Mouse (Mus musculus) large intestine, adult 2 months (tissue): ENCODE measurements around the gene Vav3. TPM values are rescaled to one million over a fixed set of nuclear protein-coding genes. Genes with fewer than 3 reads are reported as not detected.

Experiments used
- DNase-seq: peaks from one replicate; pipeline ENCODE4 v3.0.0-alpha.2; 2012; ENCODE audit warnings: low read depth, low spot score
- WGBS: fragments of 180-500 bp; shearing (Covaris S2); methylation state at CpG from one replicate; pipeline ENCODE4 v1.1.7; 2018; 5-methylcytosine and 5-hydroxymethylcytosine counted together
- polyA plus RNA-seq: library from polyadenylated mRNA; depleted of rRNA; stranded (reverse); fragments of >200 nt; gene quantifications from 2 replicates; pipeline ENCODE4 v1.2.3, GENCODE M21; 2012

Vav3 gene
- polyA plus RNA-seq, 1 experiment: 1.3 TPM

- 67% methylated on average over 11 of the region's 11 CpGs for WGBS
- no peak for DNase-seq
Measured at GRCm38 (mm10) chr3:109490561-109491296, 150.3 kb downstream of the Vav3 start.

GRCm38 (mm10) chr3:109491568-109491967 is 151.1 kb downstream of the Vav3 start:
- DNase-seq: peak; percentile 33
- WGBS: 3% methylated on average over 2 of the region's 2 CpGs

- DNase-seq: no peak
- 70% methylated on average over 5 of the region's 5 CpGs for WGBS
Measured at GRCm38 (mm10) chr3:109496461-109496860, 156.0 kb downstream of the Vav3 start.

- WGBS: 66% methylated on average over 4 of the region's 4 CpGs
- no peak for DNase-seq
Measured at GRCm38 (mm10) chr3:109497074-109497473, 156.6 kb downstream of the Vav3 start.

GRCm38 (mm10) chr3:109499861-109500456 is 159.5 kb downstream of the Vav3 start:
- no peak for DNase-seq
- 92% methylated on average over 1 of the region's 1 CpGs for WGBS

GRCm38 (mm10) chr3:109509784-109510183 is 169.3 kb downstream of the Vav3 start:
- DNase-seq: no peak
- WGBS: 46% methylated on average over 1 of the region's 1 CpGs

GRCm38 (mm10) chr3:109511849-109512248 is 171.4 kb downstream of the Vav3 start:
- WGBS: 58% methylated on average over 1 of the region's 1 CpGs
- no peak for DNase-seq

- 56% methylated on average over 3 of the region's 3 CpGs for WGBS
- no peak for DNase-seq
Measured at GRCm38 (mm10) chr3:109515479-109515878, 175.0 kb downstream of the Vav3 start.

GRCm38 (mm10) chr3:109516372-109516771 is 175.9 kb downstream of the Vav3 start:
- WGBS: 93% methylated on average over 10 of the region's 10 CpGs
- no peak for DNase-seq

GRCm38 (mm10) chr3:109522115-109522514 is 181.7 kb downstream of the Vav3 start:
- 72% methylated on average over 7 of the region's 7 CpGs for WGBS
- no peak for DNase-seq

- no peak for DNase-seq
- WGBS: 82% methylated on average over 12 of the region's 12 CpGs
Measured at GRCm38 (mm10) chr3:109525825-109526224, 185.4 kb downstream of the Vav3 start.

- WGBS: 7% methylated on average over 4 of the region's 4 CpGs
- DNase-seq: peak; percentile 71
Measured at GRCm38 (mm10) chr3:109526246-109526645, 185.8 kb downstream of the Vav3 start.

GRCm38 (mm10) chr3:109526651-109527050 is 186.2 kb downstream of the Vav3 start:
- no peak for DNase-seq
- 36% methylated on average over 8 of the region's 8 CpGs for WGBS

- 89% methylated on average over 4 of the region's 4 CpGs for WGBS
- DNase-seq: no peak
Measured at GRCm38 (mm10) chr3:109528688-109529087, 188.2 kb downstream of the Vav3 start.

- WGBS: 54% methylated on average over 3 of the region's 3 CpGs
- no peak for DNase-seq
Measured at GRCm38 (mm10) chr3:109537686-109538085, 197.2 kb downstream of the Vav3 start.

- 71% methylated on average over 4 of the region's 4 CpGs for WGBS
- no peak for DNase-seq
Measured at GRCm38 (mm10) chr3:109540009-109540408, 199.6 kb downstream of the Vav3 start.

- no peak for DNase-seq
- 39% methylated on average over 7 of the region's 7 CpGs for WGBS
Measured at GRCm38 (mm10) chr3:109544476-109545221, 204.2 kb downstream of the Vav3 start.

GRCm38 (mm10) chr3:109557329-109557728 is 216.9 kb downstream of the Vav3 start:
- 61% methylated on average over 2 of the region's 2 CpGs for WGBS
- DNase-seq: no peak

- WGBS: 96% methylated on average over 4 of the region's 4 CpGs
- DNase-seq: no peak
Measured at GRCm38 (mm10) chr3:109561295-109561694, 220.8 kb downstream of the Vav3 start.

- 41% methylated on average over 7 of the region's 7 CpGs for WGBS
- DNase-seq: no peak
Measured at GRCm38 (mm10) chr3:109561776-109562175, 221.3 kb downstream of the Vav3 start.

GRCm38 (mm10) chr3:109562268-109562667 is 221.8 kb downstream of the Vav3 start:
- WGBS: 67% methylated on average over 4 of the region's 4 CpGs
- no peak for DNase-seq
